Mouse (Mus musculus): ENCODE data around the gene Tjp3. TPM values are rescaled to one million over a fixed set of nuclear protein-coding genes. Genes with fewer than 3 reads are reported as not detected.
A peak's percentile ranks its signal among the peaks of the same experiment; 100 is the strongest.

Gene Tjp3
- polyA plus RNA-seq (2015; fragmentation: Nextera tagmentation; extraction: Ambion mirVana) = 3.2 and 4.3 TPM in 2 replicates

GRCm38 (mm10) chr10:81291511-81292104 is at the start of gene Tjp3:
TSS of gene Tjp3 (minus strand) at chr10:81291581.
- H3K36me3 ChIP-seq = no peaks in the 10 kb centered on the region
- WGBS = 61% methylated on average over 9 of the region's 9 CpGs
- H3K9ac ChIP-seq = no peak within 1 kb of the TSS
- peak within 1 kb of the TSS; percentile 19; the same call in 1 of the 2 replicates for H3K4me2 ChIP-seq
- H3K27ac ChIP-seq = peak within 1 kb of the TSS; percentile 7; the same call in 1 of the 2 replicates
- peak within 1 kb of the TSS; percentile 71; the same call in 1 of the 2 replicates for H3K4me3 ChIP-seq
- ATAC-seq (replicated peaks; ENCODE audit: insufficient number of reproducible peaks, insufficient read depth, low FRiP score, low read depth) = no peak
- H3K4me1 ChIP-seq (replicated peaks) = peaks cover 43% of the 10 kb centered on the region
- no peaks in the 10 kb centered on the region for H3K9me3 ChIP-seq (replicated peaks)
- H3K27me3 ChIP-seq = peaks cover 29% of the 10 kb centered on the region

- ATAC-seq (replicated peaks; ENCODE audit: insufficient number of reproducible peaks, insufficient read depth, low FRiP score, low read depth) = no peak
- peaks cover 43% of the 10 kb centered on the region for H3K27me3 ChIP-seq
- no peak overlapping the region for H3K27ac ChIP-seq
- no peak overlapping the region for H3K9ac ChIP-seq
- no peak overlapping the region for H3K4me2 ChIP-seq
- no peaks in the 10 kb centered on the region for H3K9me3 ChIP-seq (replicated peaks)
- WGBS = 45% methylated on average over 17 of the region's 17 CpGs
- peaks cover 3% of the 10 kb centered on the region; the same call in 1 of the 2 replicates for H3K36me3 ChIP-seq
- peaks cover 32% of the 10 kb centered on the region for H3K4me1 ChIP-seq (replicated peaks)
- H3K4me3 ChIP-seq = no peak overlapping the region
These were observed 49.4 kb upstream of the Tjp3 start for GRCm38 (mm10) chr10:81340551-81341332.

GRCm38 (mm10) chr10:81336558-81336957 is 45.2 kb upstream of the Tjp3 start:
- H3K9ac ChIP-seq = no peak overlapping the region
- peak overlapping the region; percentile 76 for H3K27ac ChIP-seq

DNA sequence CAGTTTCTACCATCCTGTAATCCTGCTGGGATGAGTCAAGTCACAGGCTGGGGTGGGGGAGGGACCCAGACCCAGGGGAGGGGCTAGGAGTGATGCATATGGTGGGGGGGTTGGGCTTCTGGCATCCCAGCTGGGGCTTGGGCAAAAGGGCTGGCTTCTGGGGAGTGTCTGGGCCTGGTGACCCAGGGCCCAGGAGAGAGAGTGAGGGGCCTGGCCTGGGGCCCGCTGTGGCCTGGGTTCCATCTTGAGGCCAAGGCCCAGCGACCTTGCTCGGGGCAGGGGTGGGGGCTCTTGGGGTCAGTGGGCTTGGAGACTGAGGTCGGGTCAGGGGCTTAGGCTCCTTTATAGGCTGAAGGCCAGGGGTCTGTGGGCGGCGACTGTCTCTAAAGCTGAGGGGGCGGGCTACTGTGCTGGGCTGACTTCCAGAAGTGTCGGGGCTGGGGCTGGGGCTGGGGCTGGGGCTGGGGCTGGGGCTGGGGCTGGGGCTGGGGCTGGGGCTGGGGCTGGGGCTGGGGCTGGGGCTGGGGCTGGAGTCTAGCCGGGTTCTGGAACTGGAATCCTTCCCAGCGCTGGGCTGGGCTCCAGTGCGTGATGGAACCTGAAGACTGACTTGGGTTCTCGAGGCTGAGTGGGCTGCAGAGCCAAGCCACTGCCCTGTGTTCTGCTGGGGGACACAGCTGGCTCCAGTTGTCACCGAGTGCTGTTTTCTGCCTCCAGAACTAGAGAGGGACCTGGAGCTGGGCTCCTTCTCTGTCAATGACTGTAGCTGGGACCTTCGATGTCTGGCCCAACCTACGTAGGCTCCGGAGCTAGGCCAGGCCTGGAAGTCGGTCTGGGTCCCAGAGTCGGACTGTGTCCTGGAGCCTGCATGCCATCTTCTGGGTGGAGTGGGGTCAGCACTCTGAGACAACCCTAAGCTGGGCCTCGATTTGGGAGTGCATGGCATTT is 44.3 kb upstream of the Tjp3 start:
- peak overlapping the region; percentile 76 for H3K27ac ChIP-seq
- peaks cover 13% of the 10 kb centered on the region for H3K27me3 ChIP-seq
- WGBS = 42% methylated on average over 19 of the region's 19 CpGs
- peaks cover 33% of the 10 kb centered on the region for H3K4me1 ChIP-seq (replicated peaks)
- H3K36me3 ChIP-seq = no peaks in the 10 kb centered on the region
- 0 out of 2 replicates have a peak overlapping the region, but pooled peaks have one; percentile 25 for H3K9ac ChIP-seq
- peak overlapping the region; percentile 30; the same call in 1 of the 2 replicates for H3K4me2 ChIP-seq
- H3K4me3 ChIP-seq = no peak overlapping the region
- no peaks in the 10 kb centered on the region for H3K9me3 ChIP-seq (replicated peaks)
- peak; percentile 11; the same call in 1 of the 2 replicates for ATAC-seq (replicated peaks; ENCODE audit: insufficient number of reproducible peaks, insufficient read depth, low FRiP score, low read depth)

More at GRCm38 (mm10) chr10:81336558-81336957, 45.2 kb upstream of the Tjp3 start:
- Histone ChIP-seq H3K4me2 (no peak overlapping the region), H3K27me3 (peaks cover 19% of the 10 kb centered on the region), H3K9me3 (replicated peaks) (no peaks in the 10 kb centered on the region), H3K4me3 (no peak overlapping the region), H3K36me3 (no peaks in the 10 kb centered on the region), H3K4me1 (replicated peaks) (peaks cover 33% of the 10 kb centered on the region)
- WGBS = 94% methylated on average over 4 of the region's 4 CpGs
- no peak for ATAC-seq (replicated peaks; ENCODE audit: insufficient number of reproducible peaks, insufficient read depth, low FRiP score, low read depth)

GRCm38 (mm10) chr10:81334324-81334723 is 42.9 kb upstream of the Tjp3 start:
- no peak overlapping the region for H3K27ac ChIP-seq

DNA sequence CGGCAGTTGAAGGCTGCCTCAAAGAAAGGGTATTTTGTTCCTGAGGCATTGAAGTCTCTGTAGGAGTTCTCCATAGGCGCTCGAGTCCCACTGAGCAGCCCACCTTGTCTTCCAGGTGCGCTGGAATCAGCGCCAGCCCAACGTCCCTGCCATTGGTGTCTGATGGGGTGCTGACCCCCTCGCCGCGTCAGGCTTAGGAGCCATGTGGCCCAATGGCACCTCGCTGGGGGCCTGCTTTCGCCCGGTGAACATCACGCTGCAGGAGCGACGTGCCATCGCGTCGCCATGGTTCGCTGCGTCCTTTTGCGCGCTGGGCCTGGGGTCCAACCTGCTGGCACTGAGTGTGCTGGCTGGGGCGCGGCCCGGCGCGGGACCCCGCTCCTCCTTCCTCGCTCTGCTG is 40.9 kb upstream of the Tjp3 start:
- Histone ChIP-seq H3K4me3 (no peak overlapping the region), H3K4me1 (replicated peaks) (peaks cover 63% of the 10 kb centered on the region), H3K9me3 (replicated peaks) (no peaks in the 10 kb centered on the region), H3K36me3 (no peaks in the 10 kb centered on the region), H3K9ac (no peak overlapping the region), H3K27ac (no peak overlapping the region), H3K27me3 (peaks cover 2% of the 10 kb centered on the region), H3K4me2 (peak overlapping the region; percentile 35)
- WGBS = 36% methylated on average over 29 of the region's 29 CpGs
- ATAC-seq (replicated peaks; ENCODE audit: insufficient number of reproducible peaks, insufficient read depth, low FRiP score, low read depth) = no peak

More at GRCm38 (mm10) chr10:81334324-81334723, 42.9 kb upstream of the Tjp3 start:
- Histone ChIP-seq H3K9me3 (replicated peaks) (no peaks in the 10 kb centered on the region), H3K27me3 (peaks cover 13% of the 10 kb centered on the region), H3K36me3 (no peaks in the 10 kb centered on the region), H3K9ac (no peak overlapping the region), H3K4me1 (replicated peaks) (peaks cover 46% of the 10 kb centered on the region), H3K4me3 (no peak overlapping the region), H3K4me2 (no peak overlapping the region)
- ATAC-seq (replicated peaks; ENCODE audit: insufficient number of reproducible peaks, insufficient read depth, low FRiP score, low read depth) = no peak
- 74% methylated on average over 11 of the region's 11 CpGs for WGBS

GRCm38 (mm10) chr10:81330007-81330406 is 38.6 kb upstream of the Tjp3 start:
- Histone ChIP-seq H3K36me3 (peaks cover 19% of the 10 kb centered on the region), H3K27ac (peak overlapping the region; percentile 95), H3K9ac (peak overlapping the region; percentile 22; the same call in 1 of the 2 replicates), H3K4me3 (peak overlapping the region; percentile 35), H3K9me3 (replicated peaks) (no peaks in the 10 kb centered on the region), H3K4me2 (peak overlapping the region; percentile 49), H3K27me3 (no peaks in the 10 kb centered on the region), H3K4me1 (replicated peaks) (peaks cover 60% of the 10 kb centered on the region)
- WGBS = 34% methylated on average over 4 of the region's 4 CpGs
- ATAC-seq (replicated peaks; ENCODE audit: insufficient number of reproducible peaks, insufficient read depth, low FRiP score, low read depth) = no peak

GRCm38 (mm10) chr10:81329194-81329975 is 38.0 kb upstream of the Tjp3 start:
- Histone ChIP-seq H3K27ac (peak overlapping the region; percentile 95), H3K4me1 (replicated peaks) (peaks cover 56% of the 10 kb centered on the region), H3K36me3 (peaks cover 25% of the 10 kb centered on the region), H3K9ac (peak overlapping the region; percentile 41; the same call in 1 of the 2 replicates), H3K4me2 (peak overlapping the region; percentile 49), H3K4me3 (peak overlapping the region; percentile 35), H3K27me3 (no peaks in the 10 kb centered on the region), H3K9me3 (replicated peaks) (no peaks in the 10 kb centered on the region)
- ATAC-seq (replicated peaks; ENCODE audit: insufficient number of reproducible peaks, insufficient read depth, low FRiP score, low read depth) = peak; percentile 63
- WGBS = 35% methylated on average over 10 of the region's 10 CpGs

DNA sequence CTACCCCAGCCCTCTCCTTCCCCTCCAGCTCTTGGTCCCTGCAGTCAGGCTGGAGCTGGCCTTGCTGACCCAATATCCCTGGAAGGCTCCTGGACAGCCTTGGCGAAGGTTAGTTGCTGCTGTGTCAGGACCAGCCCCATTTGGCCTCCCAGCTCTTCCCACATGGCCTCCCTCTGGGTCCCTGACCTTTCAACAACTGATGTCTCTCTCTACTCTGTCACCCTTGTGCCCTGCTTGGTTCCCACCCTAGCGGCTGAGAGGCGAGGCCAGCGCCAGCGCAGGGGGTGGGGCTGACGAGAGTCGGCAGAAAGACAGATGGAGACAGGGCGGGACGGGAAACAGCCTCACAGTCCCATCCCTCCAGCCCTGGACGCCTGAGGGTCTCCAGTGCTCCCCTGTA is 37.0 kb upstream of the Tjp3 start, which contains the start of gene Tbxa2r:
TSS of gene Tbxa2r (plus strand) at position 346 of the 400 bp plus-strand sequence.
- peak; percentile 36 for ATAC-seq (replicated peaks; ENCODE audit: insufficient number of reproducible peaks, insufficient read depth, low FRiP score, low read depth)
- 3% methylated on average over 10 of the region's 10 CpGs for WGBS

DNA sequence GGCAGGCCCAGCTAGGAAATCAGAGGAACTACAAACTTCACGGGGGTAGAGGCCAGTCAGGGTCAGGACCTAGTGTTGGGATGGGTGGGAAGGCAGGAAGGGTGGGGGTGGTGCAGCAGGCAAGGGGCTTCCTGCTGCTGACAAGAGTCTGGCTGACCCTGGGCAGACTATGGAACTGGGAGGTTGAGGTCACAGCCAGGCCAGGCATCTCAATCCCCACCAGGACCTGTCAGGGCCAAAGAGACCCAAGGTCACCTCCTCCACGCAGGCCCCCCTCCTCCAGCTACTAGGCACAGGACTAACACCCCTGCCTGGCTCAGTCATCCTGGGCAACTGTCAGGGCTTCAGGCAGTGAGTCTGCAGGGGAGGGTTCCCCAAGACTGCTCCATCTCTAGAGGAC is 36.6 kb upstream of the Tjp3 start:
- no peak for ATAC-seq (replicated peaks; ENCODE audit: insufficient number of reproducible peaks, insufficient read depth, low FRiP score, low read depth)
- Histone ChIP-seq H3K9me3 (replicated peaks) (no peaks in the 10 kb centered on the region), H3K27ac (peak overlapping the region; percentile 95), H3K4me3 (0 out of 2 replicates have a peak overlapping the region, but pooled peaks have one; percentile 35), H3K36me3 (peaks cover 39% of the 10 kb centered on the region), H3K27me3 (no peaks in the 10 kb centered on the region), H3K4me1 (replicated peaks) (peaks cover 56% of the 10 kb centered on the region), H3K9ac (peak overlapping the region; percentile 47; the same call in 1 of the 2 replicates), H3K4me2 (peak overlapping the region; percentile 49)
- 15% methylated on average over 2 of the region's 2 CpGs for WGBS

More for the DNA sequence above, 37.0 kb upstream of the Tjp3 start, which contains the start of gene Tbxa2r:
- Histone ChIP-seq H3K4me1 (replicated peaks) (peaks cover 56% of the 10 kb centered on the region), H3K27ac (peak within 1 kb of the TSS; percentile 95), H3K9ac (peak within 1 kb of the TSS; percentile 47), H3K4me3 (peak within 1 kb of the TSS; percentile 35), H3K9me3 (replicated peaks) (no peaks in the 10 kb centered on the region), H3K27me3 (no peaks in the 10 kb centered on the region), H3K36me3 (peaks cover 35% of the 10 kb centered on the region), H3K4me2 (peak within 1 kb of the TSS; percentile 49)

Measured in heart, embryonic 15.5 days (tissue).